In the genomic region with DNA sequence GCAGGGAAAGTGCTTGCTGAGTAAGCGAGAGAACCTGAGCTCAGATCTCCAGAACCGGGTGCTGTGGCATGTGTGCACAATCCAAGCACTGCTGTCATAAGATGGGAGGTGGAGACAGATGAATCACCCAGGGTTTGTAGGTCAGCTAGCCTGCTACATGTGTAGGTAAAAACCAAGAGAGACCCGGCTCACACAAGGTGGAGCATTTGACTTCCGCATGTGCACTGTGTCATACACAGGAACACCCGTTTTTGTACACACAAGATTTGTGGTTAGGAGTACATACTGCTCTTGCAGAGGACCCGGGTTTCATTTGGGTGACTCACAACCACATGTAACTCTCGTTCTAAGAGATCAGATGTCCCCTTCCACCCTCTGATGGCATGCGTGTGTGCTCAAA, we compare ENCODE assay signal across 21 mouse cellular contexts. TPM values are rescaled to one million over a fixed set of nuclear protein-coding genes. Genes with fewer than 3 reads are reported as not detected.
DNase-seq lines count a peak whose midpoint lies in the region; ATAC-seq and TF ChIP-seq lines count a peak whose summit lies in the region.
"Had no signal": no experiment of that assay in that cellular context is flagged by ENCODE, and none has a peak within 500 bp of the region (broad histone marks: within the 10 kb centered on the region; RNA-seq: fewer than 3 reads in every experiment).

No protein-coding gene starts in this region.

- no peak for TF ChIP-seq CTCF in embryonic fibroblast, embryonic 13.5 days (IDR thresholded peaks at IDR 0.05; ENCODE audit: borderline replicate concordance, insufficient read depth, low read length)

- no peak for TF ChIP-seq POLR2A in embryonic fibroblast, embryonic 13.5 days (IDR thresholded peaks at IDR 0.05; ENCODE audit: low read depth, low read length)

- ATAC-seq in CD4-positive, CD25-positive, alpha-beta regulatory T cell, adult 4 months = peak; percentile 69
- no peak for ATAC-seq in frontal cortex, adult (ENCODE audit: low TSS enrichment)
- ATAC-seq: forebrain, embryonic 15.5 days; hindbrain, embryonic 16.5 days had no signal

- H3K4me3 ChIP-seq in embryonic fibroblast, embryonic 13.5 days (ENCODE audit: insufficient read depth, low read length) = no peak overlapping the region
- H3K4me3 ChIP-seq: embryonic facial prominence, embryonic 10.5 days; erythroblast, embryonic 14.5 days; forebrain, embryonic 10.5 days; forebrain, embryonic 15.5 days; heart, embryonic 10.5 days; hindbrain, embryonic 12.5 days had no signal

- H3K27ac ChIP-seq in embryonic fibroblast, embryonic 13.5 days (ENCODE audit: insufficient read depth, low read length) = peak overlapping the region; percentile 51; the same call in 1 of the 2 replicates
- H3K27ac ChIP-seq: embryonic facial prominence, embryonic 10.5 days; forebrain, embryonic 10.5 days; forebrain, embryonic 15.5 days; heart, embryonic 10.5 days; hindbrain, embryonic 12.5 days had no signal

- H3K4me1 ChIP-seq in embryonic fibroblast, embryonic 13.5 days (ENCODE audit: control insufficient read depth, insufficient read depth, low read length) = peaks cover 36% of the 10 kb centered on the region

- peak; percentile 61 for DNase-seq in 416B (ENCODE audit: low read depth)
- no peak for DNase-seq in c-Kit-positive CD71-positive TER-119-positive erythroid progenitor cells, embryonic 14.5 days (ENCODE audit: low spot score)
- DNase-seq in spleen, postnatal 4 days (ENCODE audit: low spot score in 2 of 2) = no peak
- DNase-seq: adrenal gland, postnatal 10 days; cerebellum, adult 2 months; cerebellum, postnatal 10 days; gastrocnemius, postnatal 10 days; heart, adult 18-20 months; heart, postnatal 10 days; heart, postnatal 4 days; kidney, adult 11 months had no signal

RNA-seq across cellular contexts. Expression of a gene that starts 23.5 kb away (rescaled TPM):
- 10 to 100 TPM; 22.6 to 25.0 TPM for polyA plus RNA-seq in CD4-positive, CD25-positive, alpha-beta regulatory T cell, adult 4 months (2017; shearing (Covaris generic))
- 24.4 and 27.8 TPM in 2 replicates for polyA plus RNA-seq in embryonic fibroblast, embryonic 13.5 days (2011; ENCODE audit: insufficient read length, low read depth, missing spikeins)
